Mouse (Mus musculus) forebrain, embryonic 16.5 days (tissue): Measurements from ENCODE around the gene Sh3pxd2a. TPM values are rescaled to one million over a fixed set of nuclear protein-coding genes. Genes with fewer than 3 reads are reported as not detected.
A peak's percentile ranks its signal among the peaks of the same experiment; 100 is the strongest.

ENCODE experiments used
- ATAC-seq: fragments of 200-750 bp; cut with Nextera tagmentation; 2 replicates; pipeline ENCODE4 v1.8.0; 2017; ENCODE audit warnings: mild to moderate bottlenecking, moderate library complexity
- H3K27ac ChIP-seq: fragments of 300-500 bp; sonication (generic); 2 replicates; pipeline ENCODE4 v1.5.1; 2014; ENCODE audit warnings: low read length, control low read depth
- H3K27me3 ChIP-seq: fragments of 300-500 bp; sonication (generic); replicated peaks from 2 replicates; pipeline ENCODE4 v1.6.1; 2014; ENCODE audit warnings: low read length; ENCODE audit not compliant: control insufficient read depth, insufficient read depth
- H3K36me3 ChIP-seq: fragments of 300-500 bp; sonication (generic); 2 replicates; pipeline ENCODE4 v1.6.1; 2014; ENCODE audit not compliant: control insufficient read depth, insufficient read depth
- H3K4me1 ChIP-seq: fragments of 300-500 bp; sonication (generic); replicated peaks from 2 replicates; pipeline ENCODE4 v1.6.1; 2014; ENCODE audit warnings: low read length; ENCODE audit not compliant: control insufficient read depth, insufficient read depth
- H3K4me2 ChIP-seq: fragments of 300-500 bp; sonication (generic); 2 replicates; pipeline ENCODE4 v1.6.1; 2014; ENCODE audit warnings: mild to moderate bottlenecking, low read length, control low read depth
- H3K4me3 ChIP-seq: fragments of 300-500 bp; sonication (generic); replicated peaks from 2 replicates; pipeline ENCODE4 v1.5.1; 2014; ENCODE audit warnings: mild to moderate bottlenecking, low read length, control low read depth
- H3K9ac ChIP-seq: fragments of 300-500 bp; sonication (generic); replicated peaks from 2 replicates; pipeline ENCODE4 v1.6.1; 2014; ENCODE audit warnings: low read depth, low read length, control low read depth
- H3K9me3 ChIP-seq: fragments of 300-500 bp; sonication (generic); 2 replicates; pipeline ENCODE4 v1.6.1; 2016; ENCODE audit warnings: low read length; ENCODE audit not compliant: control insufficient read depth
- WGBS: fragments of 180-500 bp; shearing (Covaris S2); extraction: QIAGEN DNeasy Blood & Tissue Kit; methylation state at CpG from one replicate; pipeline ENCODE4 v1.1.7; 2014; 5-methylcytosine and 5-hydroxymethylcytosine counted together
- polyA plus RNA-seq: library from polyadenylated mRNA; unstranded; fragments of >200 nt; fragmentation: Nextera tagmentation; extraction: Ambion mirVana; gene quantifications from 2 replicates; pipeline ENCODE4 v1.2.1, GENCODE M21; 2015

Gene Sh3pxd2a
- polyA plus RNA-seq, 1 experiment from 2014 or later = 2.1 TPM

DNA sequence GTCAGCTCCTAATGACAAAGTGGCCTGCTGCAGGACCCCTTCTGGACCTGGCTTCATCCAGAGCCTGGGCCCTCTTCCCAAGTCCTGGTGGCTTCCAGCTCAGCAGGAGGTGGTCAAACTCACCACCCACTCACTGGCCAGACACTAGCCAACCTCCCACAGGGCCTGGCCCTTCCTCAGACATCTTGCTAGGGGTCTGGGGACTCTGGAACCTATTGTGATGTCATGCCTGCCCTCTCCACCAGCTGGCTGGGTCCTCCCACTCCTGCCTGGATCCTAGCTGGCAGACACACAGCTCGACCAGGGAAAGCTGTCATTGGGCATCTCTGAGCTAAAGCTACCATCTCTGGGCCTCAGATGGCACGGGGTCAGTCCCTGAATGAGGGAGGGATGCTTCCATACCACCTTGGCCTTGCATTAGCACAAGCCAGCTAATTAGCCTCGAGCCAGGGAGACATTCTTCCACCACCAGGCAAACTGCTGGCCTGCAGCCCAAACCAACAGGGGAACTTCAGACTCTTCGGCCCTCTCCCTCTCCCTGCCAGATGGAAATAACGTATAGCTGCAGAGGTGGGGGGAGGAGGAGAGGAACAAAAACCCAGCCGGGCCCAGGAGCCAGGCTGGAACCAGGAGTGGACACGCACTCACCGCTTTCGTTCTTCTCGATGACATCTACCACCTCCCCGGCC lies 150.7 kb downstream of the Sh3pxd2a start:
- no peaks in the 10 kb centered on the region for H3K9me3 ChIP-seq
- peak overlapping the region; percentile 62 for H3K4me2 ChIP-seq
- peak overlapping the region; percentile 39 for H3K4me3 ChIP-seq
- no peaks in the 10 kb centered on the region for H3K27me3 ChIP-seq
- no peak overlapping the region; the same call in 1 of the 2 replicates for H3K9ac ChIP-seq
- WGBS = 5% methylated on average over 11 of the region's 11 CpGs
- no peaks in the 10 kb centered on the region for H3K36me3 ChIP-seq
- no peak overlapping the region for H3K27ac ChIP-seq
- peaks cover 40% of the 10 kb centered on the region for H3K4me1 ChIP-seq
- 0 out of 2 replicates have a peak, but pooled peaks have one; percentile 6 for ATAC-seq

DNA sequence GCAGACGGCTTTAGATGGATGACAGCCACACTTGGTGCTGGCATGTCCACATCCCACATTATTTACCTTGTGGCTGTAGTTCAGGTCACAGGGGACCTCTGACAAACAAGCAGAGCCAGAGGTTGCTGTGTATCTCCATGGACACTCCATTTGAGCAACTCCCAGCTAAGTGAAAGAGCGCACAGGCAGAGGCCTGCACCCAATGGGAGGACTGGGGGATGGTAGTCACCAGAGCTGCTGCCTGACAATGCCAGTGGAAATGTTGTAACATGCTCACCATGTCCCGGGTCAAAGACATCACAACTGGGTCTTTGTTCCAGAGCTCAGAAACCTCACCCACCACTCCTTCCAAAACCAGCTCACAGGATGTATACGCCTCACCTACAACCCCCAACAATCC lies 153.0 kb downstream of the Sh3pxd2a start:
- Histone ChIP-seq H3K27me3 (no peaks in the 10 kb centered on the region), H3K9ac (no peak overlapping the region), H3K27ac (no peak overlapping the region), H3K9me3 (no peaks in the 10 kb centered on the region), H3K4me3 (no peak overlapping the region), H3K4me2 (no peak overlapping the region), H3K36me3 (no peaks in the 10 kb centered on the region), H3K4me1 (peaks cover 22% of the 10 kb centered on the region)
- no peak for ATAC-seq
- WGBS = 93% methylated on average over 4 of the region's 4 CpGs

DNA sequence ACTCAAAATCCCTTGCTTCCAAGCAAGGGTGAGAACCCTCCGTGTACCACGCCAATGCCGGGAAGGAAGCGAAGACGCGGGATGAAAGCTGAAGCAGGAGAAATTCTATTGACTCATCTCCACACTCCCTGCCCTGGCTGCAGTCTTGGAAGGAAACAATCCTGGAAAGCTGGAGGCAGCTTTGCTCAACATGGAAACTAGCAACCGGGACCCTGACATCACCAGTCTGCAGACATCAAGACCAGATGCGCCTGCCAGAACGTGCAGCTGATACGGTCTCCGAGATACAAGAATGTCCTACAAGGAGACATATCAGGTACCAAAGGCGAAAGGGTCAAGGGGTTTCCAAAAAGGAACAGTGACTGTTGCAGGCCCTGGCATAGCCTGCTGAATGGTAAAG lies 154.4 kb downstream of the Sh3pxd2a start:
- H3K9me3 ChIP-seq = no peaks in the 10 kb centered on the region
- no peak overlapping the region for H3K27ac ChIP-seq
- no peaks in the 10 kb centered on the region for H3K27me3 ChIP-seq
- no peaks in the 10 kb centered on the region for H3K36me3 ChIP-seq
- H3K4me3 ChIP-seq = no peak overlapping the region
- H3K9ac ChIP-seq = no peak overlapping the region
- WGBS = 95% methylated on average over 12 of the region's 12 CpGs
- peaks cover 17% of the 10 kb centered on the region for H3K4me1 ChIP-seq
- no peak overlapping the region for H3K4me2 ChIP-seq
- ATAC-seq = no peak

DNA sequence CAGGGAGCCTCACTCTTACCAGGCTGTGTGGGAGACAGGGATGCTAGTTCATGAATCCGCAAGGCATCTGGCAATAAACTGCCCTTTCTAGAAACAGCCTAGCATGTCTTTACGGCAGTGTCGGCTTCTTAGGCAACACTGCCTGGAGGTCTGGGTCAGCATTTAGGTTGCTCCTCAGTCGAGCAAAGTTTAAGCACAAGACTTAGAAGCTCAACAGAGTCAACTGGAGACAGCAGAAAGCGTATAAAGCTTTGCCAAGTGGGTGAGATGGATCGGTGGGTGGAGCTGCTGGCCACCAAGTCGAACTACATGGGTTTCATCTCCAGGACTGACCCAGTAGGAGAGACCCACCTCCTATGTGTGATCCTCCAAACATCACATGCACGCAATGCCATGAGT lies 157.3 kb downstream of the Sh3pxd2a start:
- no peak overlapping the region for H3K4me3 ChIP-seq
- no peaks in the 10 kb centered on the region for H3K36me3 ChIP-seq
- peaks cover 8% of the 10 kb centered on the region for H3K4me1 ChIP-seq
- 90% methylated on average over 8 of the region's 8 CpGs for WGBS
- H3K9me3 ChIP-seq = no peaks in the 10 kb centered on the region
- H3K27me3 ChIP-seq = no peaks in the 10 kb centered on the region
- ATAC-seq = no peak
- no peak overlapping the region for H3K4me2 ChIP-seq
- H3K27ac ChIP-seq = no peak overlapping the region
- H3K9ac ChIP-seq = no peak overlapping the region

DNA sequence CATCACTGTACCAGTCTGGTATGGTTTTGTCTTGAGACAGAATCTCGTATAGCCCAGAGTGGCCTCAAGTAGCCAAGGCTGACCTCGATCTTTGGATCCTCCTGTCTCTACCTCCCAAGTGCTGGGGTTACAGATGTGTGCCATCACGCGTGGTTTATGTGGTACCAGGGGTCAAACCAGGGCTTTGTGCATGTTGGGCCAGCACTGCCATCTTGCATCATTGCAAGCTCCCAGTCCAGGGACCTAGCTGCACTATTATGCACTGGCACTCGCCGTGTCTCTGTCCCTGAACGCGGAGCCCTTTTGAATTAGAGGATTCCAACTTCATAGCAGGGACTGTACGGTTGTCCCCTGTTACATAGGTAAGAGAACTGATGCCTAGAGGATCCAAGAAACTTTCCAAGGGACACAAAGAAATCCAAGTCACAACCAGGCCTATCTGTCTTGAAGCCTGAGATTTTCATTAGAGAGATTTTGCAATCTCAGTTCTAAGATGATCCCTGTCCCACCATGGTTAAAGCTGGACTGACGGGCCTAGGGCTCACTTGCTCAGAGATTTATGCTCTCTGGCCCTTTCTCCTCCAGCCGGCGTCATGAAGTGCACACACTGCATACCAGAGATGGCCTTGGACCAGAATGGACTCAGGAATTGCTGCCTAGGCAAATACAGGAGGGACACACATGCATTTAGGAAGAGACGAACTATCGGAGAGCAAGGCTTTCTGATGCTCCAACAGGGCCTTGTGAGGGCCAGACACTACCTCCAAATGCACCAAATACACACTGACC lies 157.9 kb downstream of the Sh3pxd2a start:
- Histone ChIP-seq H3K9ac (no peak overlapping the region), H3K36me3 (no peaks in the 10 kb centered on the region), H3K4me3 (no peak overlapping the region), H3K27ac (no peak overlapping the region), H3K27me3 (no peaks in the 10 kb centered on the region), H3K4me1 (peaks cover 14% of the 10 kb centered on the region), H3K4me2 (no peak overlapping the region), H3K9me3 (no peaks in the 10 kb centered on the region)
- ATAC-seq = no peak
- WGBS = 92% methylated on average over 14 of the region's 14 CpGs

DNA sequence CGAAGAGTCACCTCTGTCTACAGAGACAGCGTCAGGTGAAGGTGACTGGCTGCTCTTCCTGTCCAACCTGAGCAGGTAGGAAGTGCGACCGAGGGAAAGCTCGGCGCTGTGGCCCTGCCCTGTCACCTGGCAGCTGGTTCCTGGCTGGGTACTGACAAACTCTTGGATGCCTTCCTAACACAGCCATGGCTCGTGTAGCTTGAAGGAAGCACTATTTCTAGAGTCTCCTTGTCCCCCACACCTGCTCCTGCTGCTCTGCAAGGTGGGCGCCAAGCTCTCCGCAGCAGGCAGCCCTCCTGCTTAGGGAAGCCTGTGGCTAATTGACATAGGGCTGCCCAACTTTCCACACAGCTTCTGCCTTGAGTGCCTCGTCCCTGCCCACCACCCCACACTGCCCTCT lies 158.8 kb downstream of the Sh3pxd2a start:
- Histone ChIP-seq H3K4me2 (no peak overlapping the region), H3K4me3 (no peak overlapping the region), H3K27me3 (no peaks in the 10 kb centered on the region), H3K9me3 (no peaks in the 10 kb centered on the region), H3K36me3 (no peaks in the 10 kb centered on the region), H3K27ac (no peak overlapping the region), H3K4me1 (peaks cover 19% of the 10 kb centered on the region), H3K9ac (no peak overlapping the region)
- WGBS = 87% methylated on average over 10 of the region's 10 CpGs
- no peak for ATAC-seq

DNA sequence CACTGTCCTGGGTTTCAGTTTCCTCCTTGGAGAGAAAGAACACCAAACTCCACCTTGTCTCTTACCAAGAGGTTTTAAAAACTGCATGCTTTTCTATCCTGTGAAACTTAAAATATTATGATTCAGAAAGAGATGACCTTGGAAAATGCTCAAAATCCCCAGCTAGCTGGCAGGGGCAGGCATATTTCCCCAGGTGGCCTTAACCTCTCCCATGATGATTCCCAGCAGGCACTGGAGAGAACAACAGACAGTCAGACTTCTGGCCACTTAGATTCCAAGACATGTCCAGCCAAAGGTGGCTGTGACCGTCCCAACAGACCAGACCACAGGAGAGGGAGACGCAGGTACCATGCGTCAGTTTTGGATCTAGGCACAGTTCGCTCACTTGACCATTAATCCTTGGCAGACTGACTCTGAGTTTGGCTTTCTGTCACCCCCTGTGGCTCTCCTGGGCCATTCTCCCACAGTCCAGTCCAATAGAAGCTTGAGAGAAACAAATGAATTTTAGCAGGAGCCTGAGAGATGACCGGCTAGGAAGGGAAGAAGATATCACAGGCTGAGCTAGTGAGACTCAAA lies 159.9 kb downstream of the Sh3pxd2a start:
- no peaks in the 10 kb centered on the region for H3K36me3 ChIP-seq
- H3K27ac ChIP-seq = no peak overlapping the region
- H3K27me3 ChIP-seq = no peaks in the 10 kb centered on the region
- H3K4me1 ChIP-seq = peaks cover 19% of the 10 kb centered on the region
- ATAC-seq = no peak
- no peak overlapping the region for H3K9ac ChIP-seq
- no peak overlapping the region for H3K4me2 ChIP-seq
- 90% methylated on average over 5 of the region's 5 CpGs for WGBS
- H3K9me3 ChIP-seq = no peaks in the 10 kb centered on the region
- no peak overlapping the region for H3K4me3 ChIP-seq

DNA sequence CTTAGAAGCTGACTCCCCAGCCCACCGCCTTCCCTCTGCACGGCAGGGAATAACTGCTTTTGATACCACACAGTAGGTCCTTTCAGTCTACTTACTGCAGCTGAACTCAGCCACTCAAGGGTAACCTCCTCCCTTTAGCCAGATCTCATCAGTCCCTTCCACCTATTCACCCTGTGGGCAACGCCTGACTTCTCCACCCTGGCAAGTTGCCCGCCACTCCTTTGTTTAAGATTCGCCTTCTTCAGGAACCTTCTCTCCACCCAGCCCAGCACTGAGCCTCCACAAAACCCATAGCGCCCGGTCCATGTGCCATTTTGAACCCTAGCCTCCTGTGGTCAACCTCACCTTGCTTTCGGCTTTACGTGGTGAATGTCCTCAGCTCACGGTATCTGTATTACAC lies 161.1 kb downstream of the Sh3pxd2a start:
- H3K9me3 ChIP-seq = no peaks in the 10 kb centered on the region
- WGBS = 88% methylated on average over 10 of the region's 10 CpGs
- no peak overlapping the region for H3K9ac ChIP-seq
- H3K36me3 ChIP-seq = no peaks in the 10 kb centered on the region
- H3K4me2 ChIP-seq = no peak overlapping the region
- no peak overlapping the region for H3K4me3 ChIP-seq
- H3K27ac ChIP-seq = no peak overlapping the region
- ATAC-seq = no peak
- H3K4me1 ChIP-seq = peaks cover 19% of the 10 kb centered on the region
- H3K27me3 ChIP-seq = no peaks in the 10 kb centered on the region

- Histone ChIP-seq H3K9me3 (no peaks in the 10 kb centered on the region), H3K9ac (no peak overlapping the region), H3K4me1 (peaks cover 19% of the 10 kb centered on the region), H3K27me3 (no peaks in the 10 kb centered on the region), H3K36me3 (no peaks in the 10 kb centered on the region), H3K4me3 (no peak overlapping the region), H3K4me2 (no peak overlapping the region), H3K27ac (no peak overlapping the region)
- ATAC-seq = no peak; the same call in 1 of the 2 replicates
- 52% methylated on average over 21 of the region's 21 CpGs for WGBS
Measured at GRCm38 (mm10) chr19:47302191-47302852, 161.9 kb downstream of the Sh3pxd2a start.
